Mouse (Mus musculus): ENCODE data around the gene Glb1.

The Glb1 gene

DNA sequence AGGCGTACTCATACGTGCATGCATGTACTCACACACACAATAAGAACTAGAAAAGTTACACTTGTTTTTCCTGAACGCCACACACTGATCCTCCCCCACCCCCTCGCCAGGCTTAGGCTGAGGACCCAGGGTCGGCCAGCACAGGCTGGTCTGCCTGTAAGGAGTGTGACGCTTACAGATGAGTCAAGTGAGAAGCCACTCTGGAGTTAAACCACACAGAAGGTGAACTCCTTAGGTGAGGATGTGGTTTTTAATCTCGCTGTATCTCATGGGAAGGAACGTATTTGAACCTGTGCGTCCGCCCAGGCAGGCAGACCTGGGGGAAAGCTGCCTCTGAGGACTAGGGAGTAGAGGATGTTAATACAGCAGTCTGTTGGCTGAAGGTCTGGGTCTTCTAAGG lies 39.7 kb downstream of the Glb1 start:
- in situ Hi-C loops (cut with MseI, MboI) = no loop called here

DNA sequence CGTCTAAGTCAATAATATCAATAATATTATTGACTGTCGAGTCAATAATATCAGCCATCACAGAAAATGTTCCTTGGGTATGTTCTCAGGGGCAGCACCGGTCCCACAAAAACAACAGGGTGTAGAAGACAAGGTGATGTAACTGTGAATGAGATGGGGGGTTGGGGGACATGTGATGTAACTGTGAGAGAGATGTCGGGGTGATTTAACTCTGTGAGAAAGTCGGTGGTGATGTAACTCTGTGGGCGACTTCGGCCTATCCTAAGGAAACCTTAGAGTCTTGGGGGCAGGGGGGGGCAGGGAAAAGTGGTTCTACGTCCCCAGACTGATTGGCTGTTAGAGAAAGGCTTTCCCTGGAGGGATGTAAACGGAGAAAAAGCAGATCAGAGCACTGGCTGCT lies 41.3 kb downstream of the Glb1 start:
- in situ Hi-C loops (cut with MseI, MboI) = no loop called here

- in situ Hi-C loops (cut with MseI, MboI) = no loop called here
Observed at GRCm38 (mm10) chr9:114442893-114443292, 42.0 kb downstream of the Glb1 start.

DNA sequence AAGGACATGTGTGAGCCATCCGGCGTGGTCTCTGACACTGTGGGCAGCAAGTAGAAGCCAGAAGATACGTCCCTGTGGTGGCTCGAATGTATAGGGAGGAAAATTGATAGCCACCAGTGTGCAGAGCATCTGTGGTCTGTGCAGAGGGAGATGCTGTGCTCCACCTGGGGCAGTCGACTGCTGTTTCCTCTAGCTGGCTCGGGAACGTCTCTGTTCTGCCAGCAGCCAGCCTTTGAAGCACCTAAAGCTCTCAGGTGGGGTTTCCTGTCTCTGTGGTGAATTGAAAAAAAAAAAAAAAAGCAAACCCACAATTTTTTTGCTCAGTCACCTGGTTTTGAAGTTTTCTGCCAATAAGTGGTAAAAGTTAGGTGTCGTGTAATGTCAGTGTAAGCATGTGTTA lies 42.5 kb downstream of the Glb1 start:
- in situ Hi-C loops (cut with MseI, MboI) = no loop called here

GRCm38 (mm10) chr9:114446887-114447286 lies 46.0 kb downstream of the Glb1 start:
- in situ Hi-C loops (cut with MseI, MboI) = no loop called here

- in situ Hi-C loops (cut with MseI, MboI) = no loop called here
Observed at GRCm38 (mm10) chr9:114448700-114449099, 47.8 kb downstream of the Glb1 start.

- in situ Hi-C loops (cut with MseI, MboI) = no loop called here
Observed at GRCm38 (mm10) chr9:114449120-114449754, 48.4 kb downstream of the Glb1 start.

DNA sequence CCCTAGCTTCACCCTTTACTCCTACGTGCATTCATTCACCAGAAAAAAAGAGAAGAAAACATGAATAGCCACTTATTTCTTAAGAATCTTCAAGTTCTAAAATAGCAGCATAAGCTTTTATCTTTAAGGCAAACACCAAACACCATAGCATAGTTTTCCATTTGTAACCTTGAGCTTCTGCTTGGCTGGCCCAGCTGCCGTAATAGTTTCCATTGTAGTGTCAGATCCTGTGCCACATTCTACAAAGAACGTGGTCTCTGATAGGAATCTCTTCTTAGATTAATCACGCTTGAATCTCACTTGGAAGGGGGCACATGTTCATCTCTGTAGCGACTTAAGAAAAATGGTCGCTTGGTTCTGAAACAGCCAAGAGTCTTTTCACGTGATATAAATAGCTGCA lies 50.7 kb downstream of the Glb1 start:
- in situ Hi-C loops (cut with MseI, MboI) = no loop called here

GRCm38 (mm10) chr9:114452418-114452817 lies 51.5 kb downstream of the Glb1 start:
- in situ Hi-C loops (cut with MseI, MboI) = no loop called here

GRCm38 (mm10) chr9:114455420-114455819 lies 54.5 kb downstream of the Glb1 start:
- in situ Hi-C loops (cut with MseI, MboI) = no loop called here

DNA sequence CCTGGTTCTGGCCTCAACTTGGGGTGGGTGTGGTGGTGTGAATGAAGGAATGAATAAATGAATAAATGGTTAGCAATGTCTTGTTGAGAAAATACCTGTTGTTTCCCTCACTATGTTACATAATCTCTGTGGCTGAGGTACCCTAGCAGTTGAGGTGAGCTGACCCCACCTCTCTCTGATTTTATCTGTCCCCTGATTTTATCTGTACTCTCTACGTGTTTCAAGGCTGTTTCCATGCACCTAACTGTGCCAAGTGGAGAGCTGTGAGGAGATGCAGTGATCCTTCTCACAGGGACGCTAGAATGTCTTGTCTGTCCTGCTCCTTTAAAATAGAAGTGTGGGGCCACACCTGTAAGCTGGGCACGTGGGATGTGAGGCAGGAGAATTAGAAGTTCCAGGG lies 57.6 kb downstream of the Glb1 start:
- in situ Hi-C loops (cut with MseI, MboI) = no loop called here

DNA sequence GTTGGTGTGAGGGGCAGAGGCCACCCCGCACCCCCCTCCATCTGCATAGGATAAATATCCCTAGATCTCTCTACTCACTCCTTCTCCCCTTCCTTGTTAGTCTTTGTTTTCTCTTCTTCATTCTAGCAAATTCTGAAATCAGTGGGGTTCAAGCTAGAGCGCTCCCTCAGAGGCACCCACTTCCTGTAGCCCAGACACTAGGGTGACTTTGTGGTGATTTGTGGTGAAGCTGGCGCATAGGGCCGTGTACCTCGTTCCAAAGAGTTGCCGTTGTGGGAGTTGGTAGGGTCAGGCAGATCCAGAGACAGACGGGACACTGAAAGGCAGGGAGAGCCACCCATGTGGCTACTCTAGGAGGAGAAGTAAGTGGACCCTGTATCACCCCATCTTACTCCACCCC lies 61.7 kb downstream of the Glb1 start:
- in situ Hi-C loops (cut with MseI, MboI) = no loop called here

DNA sequence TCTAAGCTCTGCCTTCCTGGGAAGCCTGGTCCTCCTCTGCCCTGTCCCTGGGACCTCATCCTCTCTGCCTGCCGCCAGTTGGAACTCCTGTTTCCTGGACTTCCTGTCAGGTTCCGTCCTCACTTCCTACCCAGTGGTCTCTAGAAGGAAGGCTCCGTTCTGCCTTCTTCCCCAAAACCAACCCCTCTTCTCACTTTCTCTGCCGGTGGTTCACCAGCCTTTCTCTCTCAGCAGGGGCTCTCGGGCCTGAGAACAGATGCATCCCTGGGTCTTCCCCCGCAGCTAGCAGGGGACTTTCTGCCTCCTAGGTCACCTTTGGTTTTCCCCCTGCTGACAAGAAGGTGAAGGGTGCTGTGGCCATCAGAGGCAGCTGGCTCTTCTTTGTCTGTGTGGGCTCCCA lies 64.6 kb downstream of the Glb1 start:
- in situ Hi-C loops (cut with MseI, MboI) = no loop called here

DNA sequence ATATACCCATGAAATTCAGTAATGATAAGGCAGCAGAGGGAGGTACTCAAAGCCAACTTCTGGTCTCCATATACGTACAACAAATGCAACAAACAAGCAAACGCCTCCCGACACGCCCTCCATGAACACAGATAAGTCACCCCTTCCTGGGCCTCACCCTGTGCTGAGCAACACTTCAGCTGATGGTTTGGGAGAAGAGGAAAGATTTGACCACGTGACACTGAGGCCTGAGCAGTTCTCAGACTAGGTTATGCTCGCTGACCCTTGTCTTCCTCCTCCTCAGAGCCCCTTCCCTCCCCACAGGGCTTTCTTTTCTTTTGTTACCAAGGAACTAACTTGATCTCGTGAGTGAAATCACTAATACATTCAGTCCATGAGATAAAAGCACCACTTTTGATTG lies 66.0 kb downstream of the Glb1 start:
- in situ Hi-C loops (cut with MseI, MboI) = no loop called here

- in situ Hi-C loops (cut with MseI, MboI) = no loop called here
Observed at GRCm38 (mm10) chr9:114468217-114468616, 67.3 kb downstream of the Glb1 start.

DNA sequence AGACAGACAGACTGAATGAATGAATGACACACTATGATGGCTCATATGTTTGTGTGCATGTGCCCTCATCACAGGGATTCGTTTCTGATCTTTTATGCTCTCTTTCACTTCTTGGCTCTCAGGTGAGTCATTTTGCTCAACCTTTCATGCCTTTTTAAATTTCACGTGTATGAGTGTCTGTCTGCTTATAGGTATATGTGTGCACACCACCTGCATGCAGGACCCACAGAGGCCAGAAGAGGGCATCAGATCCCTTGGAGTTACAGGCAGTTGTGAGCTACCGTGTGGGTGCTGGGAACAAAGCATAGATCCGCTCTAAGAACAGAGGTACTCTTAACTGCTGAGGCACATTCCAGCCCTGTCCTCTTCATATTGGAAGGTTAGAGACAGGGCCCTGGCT lies 67.8 kb downstream of the Glb1 start:
- in situ Hi-C loops (cut with MseI, MboI) = no loop called here

- in situ Hi-C loops (cut with MseI, MboI) = no loop called here
Observed at GRCm38 (mm10) chr9:114471892-114472291, 71.0 kb downstream of the Glb1 start.

DNA sequence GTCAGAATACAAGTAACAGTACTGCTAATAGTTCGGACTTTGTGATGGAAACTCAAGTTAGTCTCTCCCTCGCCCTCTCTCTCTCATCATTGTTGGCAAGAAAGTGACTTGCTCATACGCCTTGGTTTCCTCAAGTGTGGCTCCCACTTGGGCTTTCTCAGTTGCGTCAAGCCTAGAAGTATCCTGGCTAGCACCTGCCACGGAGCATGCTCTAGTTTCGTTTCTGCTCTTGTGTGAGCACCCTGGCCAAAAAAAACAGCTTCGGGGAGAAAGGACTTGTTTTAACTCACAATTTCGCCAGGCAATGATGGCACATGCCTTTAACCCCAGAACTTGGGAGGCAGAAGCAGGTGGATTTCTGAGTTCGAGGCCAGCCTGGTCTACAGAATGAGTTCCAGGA lies 76.1 kb downstream of the Glb1 start:
- in situ Hi-C loops (cut with MseI, MboI) = no loop called here

DNA sequence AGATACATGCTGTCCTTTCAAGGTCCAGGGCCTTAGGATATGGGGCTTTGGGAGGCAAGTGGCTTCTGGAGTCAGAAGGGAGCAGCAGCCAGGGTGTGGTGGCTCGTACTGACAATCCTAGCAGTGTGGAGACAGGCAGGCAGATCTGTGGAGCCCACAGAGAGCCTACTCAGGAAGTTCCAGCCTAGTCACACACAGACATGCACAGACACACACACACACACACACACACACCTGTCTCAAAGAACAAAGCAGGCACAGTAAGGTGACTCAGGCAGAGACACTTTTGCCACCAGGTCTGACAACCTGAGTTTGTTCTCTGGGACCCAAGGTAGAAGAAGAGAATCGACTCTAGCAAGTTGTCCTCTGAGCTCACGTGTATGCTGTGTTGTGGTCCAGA lies 80.1 kb downstream of the Glb1 start:
- in situ Hi-C loops (cut with MseI, MboI) = no loop called here

GRCm38 (mm10) chr9:114484771-114485170 lies 83.9 kb downstream of the Glb1 start:
- in situ Hi-C loops (cut with MseI, MboI) = no loop called here

DNA sequence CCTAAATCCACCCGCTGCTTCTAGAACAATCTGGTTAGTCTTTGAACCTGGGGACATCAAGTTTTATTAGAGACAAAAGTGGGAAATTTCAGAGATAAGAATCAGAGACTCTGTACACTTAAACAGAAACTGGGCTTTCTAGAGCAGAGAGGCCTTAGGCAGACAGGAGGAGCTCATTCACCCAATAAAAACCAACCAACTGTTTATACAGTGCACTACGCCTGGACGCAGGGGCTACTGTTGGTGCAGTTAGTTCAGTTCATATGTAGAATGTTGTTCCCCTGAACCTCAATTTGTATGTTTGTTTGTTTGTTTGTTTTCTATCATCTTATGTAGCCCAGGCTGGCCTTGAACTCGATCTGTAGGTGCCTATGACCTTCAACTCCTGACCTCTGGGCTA lies 85.9 kb downstream of the Glb1 start:
- in situ Hi-C loops (cut with MseI, MboI) = no loop called here

DNA sequence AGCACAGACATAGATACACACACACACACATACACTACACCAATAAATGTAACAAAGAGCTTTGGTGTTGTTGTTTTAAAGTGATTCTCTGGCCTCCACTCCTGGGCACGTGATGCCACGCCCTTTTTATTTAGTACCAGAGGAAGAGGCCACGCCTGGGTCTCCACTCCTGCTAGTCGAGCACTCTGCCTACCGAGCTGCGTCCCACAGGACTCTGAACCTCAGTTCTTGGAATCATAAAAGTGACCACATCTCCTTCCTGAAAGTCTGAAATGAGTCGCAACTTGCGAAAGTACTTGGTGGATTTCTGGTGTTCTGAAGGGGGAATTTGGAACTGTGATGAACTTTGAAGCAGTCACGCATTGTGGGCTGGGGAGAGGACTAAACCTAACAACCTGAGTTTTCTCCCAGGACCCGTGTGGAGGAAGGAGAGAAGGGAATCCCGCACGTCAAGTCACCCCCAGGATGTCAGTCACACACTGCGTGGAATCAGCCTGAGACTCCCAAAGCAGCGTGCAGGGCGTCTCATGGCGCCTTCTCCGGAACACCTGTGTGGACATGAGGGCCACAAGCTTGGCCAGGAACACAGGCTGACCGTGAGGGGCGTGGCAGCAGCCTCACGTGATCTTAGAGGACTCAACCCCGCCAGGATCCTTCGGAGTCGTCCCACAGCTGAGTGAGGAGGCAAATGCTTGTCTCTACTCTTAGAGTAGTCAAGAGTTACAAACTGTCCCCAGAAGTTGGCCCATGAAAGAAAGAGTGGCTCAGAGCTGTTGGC lies 86.8 kb downstream of the Glb1 start:
- in situ Hi-C loops (cut with MseI, MboI) = no loop called here

DNA sequence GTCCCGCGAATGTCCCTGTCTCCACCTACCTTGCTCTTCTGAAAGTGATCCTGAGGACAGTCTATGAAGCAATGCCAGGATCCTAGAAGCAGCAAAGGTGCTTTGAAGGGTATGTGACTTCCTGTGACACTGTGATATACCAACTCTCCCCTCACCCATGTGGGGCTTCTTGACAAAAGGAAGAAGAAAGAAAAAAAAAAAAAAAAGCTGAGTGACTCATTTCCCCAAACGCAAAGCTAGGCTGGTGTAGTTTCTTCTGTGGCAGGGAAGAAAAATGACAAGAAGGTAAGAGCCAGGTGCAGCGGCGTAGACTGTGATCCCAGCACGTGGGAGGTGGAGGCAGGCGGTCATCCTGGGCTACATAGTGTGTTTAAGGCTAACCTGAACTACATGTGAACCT lies 95.6 kb downstream of the Glb1 start:
- in situ Hi-C loops (cut with MseI, MboI) = loop anchor here (5.0 kb wide), 2 partner anchors 79 to 86 kb away; no protein-coding TSS in a partner anchor
